Mouse (Mus musculus) T-cell, adult 2 months (primary cell): ENCODE measurements around the gene Klra4.
"Not testable (repeated sequence)": the region's sequence is repeated elsewhere in the genome, so short reads cannot be mapped to it uniquely, and the experiment has no call there.

Experiments
- DNase-seq: peaks from one replicate; pipeline ENCODE4 v3.0.0; 2022; ENCODE audit warnings: low spot score

The Klra4 gene

DNA sequence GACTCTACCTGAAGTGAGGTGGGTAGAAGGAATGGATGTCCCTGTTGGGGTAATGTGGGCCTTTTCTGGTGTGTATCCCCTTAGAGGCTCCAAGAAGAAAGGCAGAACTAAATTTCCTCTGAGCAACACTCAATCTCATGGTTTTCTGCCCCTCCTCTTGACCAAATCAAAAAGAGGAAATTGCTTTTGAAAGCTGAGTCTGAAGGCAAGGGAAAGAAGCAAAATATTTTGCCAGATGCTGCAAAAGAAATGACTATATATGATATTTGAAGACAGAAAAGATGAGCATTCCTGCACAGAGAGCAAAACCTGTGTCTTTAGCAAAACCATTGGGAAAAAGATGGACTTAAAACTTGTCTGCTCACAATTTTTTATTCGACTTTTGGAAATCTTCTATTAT, at the start of gene Klra4:
TSS of gene Klra4 (minus strand) at position 101 of the 400 bp plus-strand sequence.
- not testable (repeated sequence) for DNase-seq

DNA sequence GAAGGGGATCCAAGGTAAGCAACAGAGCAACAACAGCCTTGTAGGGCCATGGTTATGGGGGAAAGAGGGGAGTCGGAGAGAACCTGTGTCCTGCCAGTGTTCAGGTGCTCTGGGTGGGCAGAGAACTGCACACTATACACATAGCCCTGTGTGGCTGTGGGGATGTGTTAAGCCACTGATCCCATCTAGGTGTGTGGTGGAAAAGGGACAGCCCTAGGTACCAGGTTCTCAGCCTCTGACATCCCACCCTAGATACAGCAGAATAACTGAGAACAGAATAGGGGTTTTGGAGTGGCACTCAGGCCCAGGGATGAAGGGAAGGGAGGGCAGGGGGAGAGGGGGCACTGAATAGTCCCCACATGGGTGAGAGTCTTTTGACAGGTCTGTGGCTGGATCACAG, 43.4 kb upstream of the Klra4 start:
- DNase-seq: no peak

DNA sequence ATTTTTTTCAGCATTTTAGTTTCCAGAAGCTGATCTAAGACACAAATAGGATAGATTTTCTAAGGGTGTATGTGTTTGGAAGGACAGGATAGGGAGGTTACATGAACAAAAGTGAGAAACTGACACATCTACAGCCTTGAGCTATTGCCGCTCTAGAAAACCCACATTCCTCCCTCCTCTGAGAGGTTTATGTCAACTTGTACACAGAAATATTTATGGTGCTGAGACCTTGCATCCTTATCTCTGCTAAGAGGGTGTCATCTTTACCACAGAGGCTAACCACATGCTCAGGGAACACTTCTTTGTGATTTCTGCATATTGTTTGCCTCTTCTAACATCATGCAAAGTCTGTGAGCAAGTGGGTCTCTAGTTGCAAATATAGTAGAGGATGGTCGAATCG, 35.7 kb upstream of the Klra4 start:
- DNase-seq: not testable (repeated sequence)

- DNase-seq: no peak
These were observed 25.4 kb upstream of the Klra4 start for GRCm38 (mm10) chr6:130092336-130092948.

- no peak for DNase-seq
These were observed 1.9 kb downstream of the Klra4 start for GRCm38 (mm10) chr6:130065196-130065595.

GRCm38 (mm10) chr6:130035146-130035545, 31.9 kb downstream of the Klra4 start:
- DNase-seq: not testable (repeated sequence)

- DNase-seq: not testable (repeated sequence)
These were observed 35.5 kb downstream of the Klra4 start for GRCm38 (mm10) chr6:130031493-130032089.

GRCm38 (mm10) chr6:130026854-130027253, 40.2 kb downstream of the Klra4 start, which contains the start of gene Klra6:
TSS of gene Klra6 (minus strand) at chr6:130026954.
- DNase-seq: no peak
